Mouse (Mus musculus) 3134 (cell line): ENCODE data around the gene Klhdc4.

Experiments
- DNase-seq: peaks from one replicate; pipeline ENCODE4 v3.0.0-alpha.2; 2011; ENCODE audit warnings: low spot score; ENCODE audit not compliant: insufficient read length; ENCODE audit errors: extremely low read depth

Gene Klhdc4

GRCm38 (mm10) chr8:121758470-121758869 lies 70.9 kb downstream of the Klhdc4 start:
- DNase-seq, result no peak

GRCm38 (mm10) chr8:121751407-121751806 lies 78.0 kb downstream of the Klhdc4 start:
- peak; percentile 42 for DNase-seq

- no peak for DNase-seq
Measured at GRCm38 (mm10) chr8:121750512-121750911, 78.9 kb downstream of the Klhdc4 start.

- no peak for DNase-seq
Measured at GRCm38 (mm10) chr8:121749501-121749900, 79.9 kb downstream of the Klhdc4 start.
